Mouse (Mus musculus): ENCODE results near the gene Eef1a2. TPM values are rescaled to one million over a fixed set of nuclear protein-coding genes. Genes with fewer than 3 reads are reported as not detected.

The Eef1a2 gene
- polyA plus RNA-seq, 2 experiments, result 0.29 TPM; not detected in 1

DNA sequence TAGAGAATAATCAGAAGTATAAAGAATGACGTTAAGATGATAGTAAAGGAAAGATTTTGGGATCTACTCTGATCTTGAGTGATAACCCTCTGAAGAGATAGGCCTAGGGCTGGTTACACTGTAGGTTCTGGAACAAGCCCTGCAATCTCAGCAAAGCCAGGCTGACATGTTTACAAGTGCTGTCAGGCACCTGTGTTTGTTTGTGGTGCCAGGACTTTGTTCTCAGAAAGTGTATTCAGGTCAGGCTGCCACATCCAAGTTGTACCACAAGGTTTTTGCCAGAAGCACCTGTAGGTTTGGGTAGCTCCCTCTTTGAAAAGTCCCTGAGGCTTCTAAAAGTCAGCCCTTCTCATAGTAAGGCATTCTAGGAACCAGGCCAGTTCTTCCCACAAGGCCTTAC is 32.5 kb upstream of the Eef1a2 start:
- 90% methylated on average over 1 of the region's 1 CpGs for WGBS
- no peak for TF ChIP-seq POLR2A (IDR thresholded peaks at IDR 0.05; ENCODE audit: borderline replicate concordance, extremely low read depth, insufficient read depth, insufficient read length)
- no peak overlapping the region for H3K27ac ChIP-seq (replicated peaks; ENCODE audit: low read depth, low read length)
- DNase-seq (ENCODE audit: low spot score) (peak; percentile 3), ATAC-seq (ENCODE audit: low FRiP score, low read depth) (no peak)
- no peak overlapping the region for H3K4me3 ChIP-seq (replicated peaks; ENCODE audit: low read length)
- no peak overlapping the region for H3K4me2 ChIP-seq (replicated peaks; ENCODE audit: low read depth, low read length, severe bottlenecking)
- H3K9ac ChIP-seq (ENCODE audit: low read depth, low read length, severe bottlenecking), result no peak overlapping the region
- peaks cover 8% of the 10 kb centered on the region; the same call in 1 of the 2 replicates for H3K4me1 ChIP-seq (ENCODE audit: control insufficient read depth, insufficient read depth, low read length)
- H3K36me3 ChIP-seq (ENCODE audit: control insufficient read depth, insufficient read depth, low read length), result peaks cover 12% of the 10 kb centered on the region; the same call in 1 of the 2 replicates
- H3K27me3 ChIP-seq (ENCODE audit: control insufficient read depth, insufficient read depth, low read length), result no peaks in the 10 kb centered on the region
- H3K9me3 ChIP-seq (ENCODE audit: control insufficient read depth, low read length), result no peaks in the 10 kb centered on the region

DNA sequence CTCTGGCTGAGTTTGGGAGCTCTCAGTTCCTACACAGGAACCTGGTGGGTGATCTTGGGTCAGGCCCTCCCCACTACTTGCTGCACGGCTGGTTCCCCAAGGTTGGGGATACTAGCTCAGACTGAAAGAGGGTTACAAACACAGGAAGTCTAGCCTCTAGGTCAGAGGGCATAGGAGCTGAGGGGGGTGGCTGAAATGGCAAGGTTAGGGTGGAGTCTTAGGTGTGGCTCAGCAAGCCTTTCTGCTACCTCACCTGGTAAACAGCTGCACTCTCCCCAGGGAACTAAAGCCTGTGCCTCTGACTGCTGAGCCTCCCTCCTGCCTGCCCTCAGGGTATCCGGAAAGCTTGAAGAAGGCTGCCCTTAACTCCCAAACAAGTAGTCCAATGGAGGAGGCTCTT is 31.9 kb upstream of the Eef1a2 start:
- Histone ChIP-seq H3K4me3 (replicated peaks; ENCODE audit: low read length) (no peak overlapping the region; the same call in 1 of the 2 replicates), H3K36me3 (ENCODE audit: control insufficient read depth, insufficient read depth, low read length) (peaks cover 12% of the 10 kb centered on the region; the same call in 1 of the 2 replicates), H3K9me3 (ENCODE audit: control insufficient read depth, low read length) (no peaks in the 10 kb centered on the region), H3K4me1 (ENCODE audit: control insufficient read depth, insufficient read depth, low read length) (peaks cover 8% of the 10 kb centered on the region; the same call in 1 of the 2 replicates), H3K9ac (ENCODE audit: low read depth, low read length, severe bottlenecking) (no peak overlapping the region), H3K4me2 (replicated peaks; ENCODE audit: low read depth, low read length, severe bottlenecking) (peak overlapping the region; percentile 66; the same call in 1 of the 2 replicates), H3K27ac (replicated peaks; ENCODE audit: low read depth, low read length) (no peak overlapping the region), H3K27me3 (ENCODE audit: control insufficient read depth, insufficient read depth, low read length) (no peaks in the 10 kb centered on the region)
- 36% methylated on average over 2 of the region's 2 CpGs for WGBS
- DNase-seq (ENCODE audit: low spot score), result no peak
- no peak for TF ChIP-seq POLR2A (IDR thresholded peaks at IDR 0.05; ENCODE audit: borderline replicate concordance, extremely low read depth, insufficient read depth, insufficient read length)
- ATAC-seq (ENCODE audit: low FRiP score, low read depth), result no peak

DNA sequence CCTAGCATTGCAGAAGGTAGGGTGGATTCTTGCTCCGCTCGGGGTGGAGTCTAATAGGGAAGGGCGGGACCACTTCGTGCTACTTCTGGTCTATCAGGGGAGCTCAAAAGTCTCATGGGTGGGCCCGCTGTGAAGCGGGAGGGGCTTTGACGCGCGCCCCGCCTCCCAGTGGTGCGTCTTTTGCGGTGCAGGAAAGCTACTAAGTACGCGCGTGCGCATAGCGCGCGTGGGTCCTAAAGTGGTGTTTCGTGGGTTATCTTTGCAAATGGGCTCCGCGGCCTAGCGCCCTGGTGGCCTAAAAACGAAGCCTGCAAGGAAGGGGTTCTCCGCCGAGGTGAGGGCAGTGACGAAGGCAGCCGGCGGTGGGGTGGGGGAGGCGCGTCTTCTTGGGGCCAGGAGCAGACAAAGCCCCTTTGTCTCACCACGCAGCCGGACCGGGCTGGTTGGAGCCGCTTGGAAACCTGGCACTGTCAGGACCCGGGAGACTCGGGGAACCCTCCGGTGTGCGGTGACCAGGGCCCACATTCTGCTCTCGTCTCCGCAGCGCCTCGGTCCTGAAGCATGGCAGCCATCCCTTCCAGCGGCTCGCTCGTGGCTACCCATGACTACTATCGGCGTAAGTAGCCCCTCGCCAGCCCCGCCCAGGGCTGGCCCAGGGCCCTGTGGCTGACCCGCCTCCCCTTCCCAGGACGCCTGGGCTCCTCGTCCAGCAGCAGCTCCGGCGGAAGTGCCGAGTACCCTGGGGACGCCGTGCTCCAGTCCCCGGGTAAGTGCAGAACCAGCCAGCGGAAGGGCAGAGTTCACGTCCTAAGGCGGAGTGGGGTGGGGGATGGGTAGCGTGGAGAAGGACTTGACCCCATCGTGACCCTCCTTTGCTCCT is 30.5 kb upstream of the Eef1a2 start, which contains the start of gene Ppdpf:
Ppdpf (plus strand) TSS at position 127 of the 880 bp plus-strand sequence.
- TF ChIP-seq POLR2A (IDR thresholded peaks at IDR 0.05; ENCODE audit: borderline replicate concordance, extremely low read depth, insufficient read depth, insufficient read length), result 0 out of 2 replicates have a peak, but pooled peaks have one; percentile 37
- Histone ChIP-seq H3K27ac (replicated peaks; ENCODE audit: low read depth, low read length) (peak within 1 kb of the TSS; percentile 96), H3K4me2 (replicated peaks; ENCODE audit: low read depth, low read length, severe bottlenecking) (peak within 1 kb of the TSS; percentile 66), H3K4me3 (replicated peaks; ENCODE audit: low read length) (peak within 1 kb of the TSS; percentile 70), H3K9ac (ENCODE audit: low read depth, low read length, severe bottlenecking) (peak within 1 kb of the TSS; percentile 94), H3K4me1 (ENCODE audit: control insufficient read depth, insufficient read depth, low read length) (peaks cover 8% of the 10 kb centered on the region; the same call in 1 of the 2 replicates), H3K27me3 (ENCODE audit: control insufficient read depth, insufficient read depth, low read length) (no peaks in the 10 kb centered on the region), H3K9me3 (ENCODE audit: control insufficient read depth, low read length) (no peaks in the 10 kb centered on the region), H3K36me3 (ENCODE audit: control insufficient read depth, insufficient read depth, low read length) (peaks cover 12% of the 10 kb centered on the region; the same call in 1 of the 2 replicates)
- peak; percentile 93 for ATAC-seq (ENCODE audit: low FRiP score, low read depth)
- peak; percentile 94 for DNase-seq (ENCODE audit: low spot score)
- under 1% methylated on average over 61 of the region's 64 CpGs for WGBS

DNA sequence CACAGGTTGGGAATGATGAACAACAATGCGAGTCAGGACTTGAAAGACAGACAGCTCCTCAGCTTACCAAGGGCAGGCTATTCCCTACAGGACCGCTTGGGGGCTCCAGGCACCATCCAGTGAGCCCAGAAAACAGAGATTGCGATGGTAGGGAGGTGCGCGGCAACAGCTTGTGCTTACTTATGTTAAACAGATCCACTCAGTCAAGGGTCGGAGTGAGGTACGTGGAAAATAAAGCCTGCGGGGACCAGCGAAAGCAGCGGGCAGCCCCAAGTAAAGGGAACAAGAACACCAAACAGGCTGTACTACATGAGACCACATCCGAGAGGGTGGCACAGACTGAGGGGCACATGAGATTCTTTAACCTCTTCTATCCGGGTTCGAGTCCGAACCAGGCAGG is 29.8 kb upstream of the Eef1a2 start:
- WGBS, result under 1% methylated on average over 14 of the region's 14 CpGs

GRCm38 (mm10) chr2:181180898-181181297 is 24.1 kb upstream of the Eef1a2 start:
- H3K27me3 ChIP-seq (ENCODE audit: control insufficient read depth, insufficient read depth, low read length), result no peaks in the 10 kb centered on the region
- DNase-seq (ENCODE audit: low spot score), result no peak
- WGBS, result 83% methylated on average over 6 of the region's 6 CpGs
- no peak overlapping the region for H3K4me2 ChIP-seq (replicated peaks; ENCODE audit: low read depth, low read length, severe bottlenecking)
- H3K9me3 ChIP-seq (ENCODE audit: control insufficient read depth, low read length), result no peaks in the 10 kb centered on the region
- no peaks in the 10 kb centered on the region for H3K4me1 ChIP-seq (ENCODE audit: control insufficient read depth, insufficient read depth, low read length)
- TF ChIP-seq POLR2A (IDR thresholded peaks at IDR 0.05; ENCODE audit: borderline replicate concordance, extremely low read depth, insufficient read depth, insufficient read length), result no peak
- ATAC-seq (ENCODE audit: low FRiP score, low read depth), result no peak
- no peak overlapping the region for H3K27ac ChIP-seq (replicated peaks; ENCODE audit: low read depth, low read length)
- H3K4me3 ChIP-seq (replicated peaks; ENCODE audit: low read length), result no peak overlapping the region
- no peaks in the 10 kb centered on the region for H3K36me3 ChIP-seq (ENCODE audit: control insufficient read depth, insufficient read depth, low read length)
- no peak overlapping the region for H3K9ac ChIP-seq (ENCODE audit: low read depth, low read length, severe bottlenecking)

More for the DNA sequence above, 29.8 kb upstream of the Eef1a2 start:
- H3K4me1 ChIP-seq (ENCODE audit: control insufficient read depth, insufficient read depth, low read length), result peaks cover 8% of the 10 kb centered on the region; the same call in 1 of the 2 replicates
- H3K27me3 ChIP-seq (ENCODE audit: control insufficient read depth, insufficient read depth, low read length), result no peaks in the 10 kb centered on the region
- TF ChIP-seq POLR2A (IDR thresholded peaks at IDR 0.05; ENCODE audit: borderline replicate concordance, extremely low read depth, insufficient read depth, insufficient read length), result no peak
- peak overlapping the region; percentile 96 for H3K27ac ChIP-seq (replicated peaks; ENCODE audit: low read depth, low read length)
- peak; percentile 91 for DNase-seq (ENCODE audit: low spot score)
- H3K4me3 ChIP-seq (replicated peaks; ENCODE audit: low read length), result peak overlapping the region; percentile 70
- no peaks in the 10 kb centered on the region for H3K9me3 ChIP-seq (ENCODE audit: control insufficient read depth, low read length)
- peak; percentile 86 for ATAC-seq (ENCODE audit: low FRiP score, low read depth)
- H3K36me3 ChIP-seq (ENCODE audit: control insufficient read depth, insufficient read depth, low read length), result peaks cover 12% of the 10 kb centered on the region; the same call in 1 of the 2 replicates
- peak overlapping the region; percentile 66 for H3K4me2 ChIP-seq (replicated peaks; ENCODE audit: low read depth, low read length, severe bottlenecking)
- H3K9ac ChIP-seq (ENCODE audit: low read depth, low read length, severe bottlenecking), result peak overlapping the region; percentile 94
